Mouse (Mus musculus) liver, embryonic 16.5 days (tissue): ENCODE data around the gene Dglucy. TPM values are rescaled to one million over a fixed set of nuclear protein-coding genes. Genes with fewer than 3 reads are reported as not detected.

Source experiments
- ATAC-seq: fragments of 200-750 bp; cut with Nextera tagmentation; 2 replicates; pipeline ENCODE4 v1.8.0; 2017; ENCODE audit warnings: low read depth, mild to moderate bottlenecking, moderate number of reproducible peaks, moderate library complexity
- H3K27ac ChIP-seq: fragments of 300-500 bp; sonication (generic); 2 replicates; pipeline ENCODE4 v1.5.1; 2014; ENCODE audit warnings: mild to moderate bottlenecking, low read length
- H3K27me3 ChIP-seq: fragments of 300-500 bp; sonication (generic); 2 replicates; pipeline ENCODE4 v1.6.1; 2014; ENCODE audit warnings: low read depth, low read length, mixed read lengths; ENCODE audit not compliant: control insufficient read depth, insufficient read depth
- H3K36me3 ChIP-seq: fragments of 300-500 bp; sonication (generic); 2 replicates; pipeline ENCODE4 v1.6.1; 2014; ENCODE audit warnings: mild to moderate bottlenecking; ENCODE audit not compliant: control insufficient read depth, insufficient read depth
- H3K4me1 ChIP-seq: fragments of 300-500 bp; sonication (generic); 2 replicates; pipeline ENCODE4 v1.6.1; 2014; ENCODE audit warnings: low read depth, low read length, mixed read lengths; ENCODE audit not compliant: control insufficient read depth
- H3K4me2 ChIP-seq: fragments of 300-500 bp; sonication (generic); 2 replicates; pipeline ENCODE4 v1.6.1; 2014; ENCODE audit warnings: low read depth, low read length, mixed read lengths
- H3K4me3 ChIP-seq: fragments of 300-500 bp; sonication (generic); 2 replicates; pipeline ENCODE4 v1.5.1; 2014; ENCODE audit warnings: low read depth, mild to moderate bottlenecking, low read length
- H3K9ac ChIP-seq: fragments of 300-500 bp; sonication (generic); 2 replicates; pipeline ENCODE4 v1.6.1; 2014; ENCODE audit warnings: low read depth, low read length
- H3K9me3 ChIP-seq: fragments of 300-500 bp; sonication (generic); replicated peaks from 2 replicates; pipeline ENCODE4 v1.6.1; 2016; ENCODE audit warnings: low read length; ENCODE audit not compliant: control insufficient read depth
- WGBS: fragments of 180-500 bp; shearing (Covaris S2); extraction: QIAGEN DNeasy Blood & Tissue Kit; methylation state at CpG from one replicate; pipeline ENCODE4 v1.1.7; 2014; ENCODE audit not compliant: insufficient replicate concordance; 5-methylcytosine and 5-hydroxymethylcytosine counted together
- polyA plus RNA-seq: library from polyadenylated mRNA; unstranded; fragments of >200 nt; fragmentation: Nextera tagmentation; extraction: Ambion mirVana; gene quantifications from 2 replicates; pipeline ENCODE4 v1.2.1, GENCODE M21; 2015

Dglucy gene
- polyA plus RNA-seq: 1.1 and 1.4 TPM in 2 replicates

DNA sequence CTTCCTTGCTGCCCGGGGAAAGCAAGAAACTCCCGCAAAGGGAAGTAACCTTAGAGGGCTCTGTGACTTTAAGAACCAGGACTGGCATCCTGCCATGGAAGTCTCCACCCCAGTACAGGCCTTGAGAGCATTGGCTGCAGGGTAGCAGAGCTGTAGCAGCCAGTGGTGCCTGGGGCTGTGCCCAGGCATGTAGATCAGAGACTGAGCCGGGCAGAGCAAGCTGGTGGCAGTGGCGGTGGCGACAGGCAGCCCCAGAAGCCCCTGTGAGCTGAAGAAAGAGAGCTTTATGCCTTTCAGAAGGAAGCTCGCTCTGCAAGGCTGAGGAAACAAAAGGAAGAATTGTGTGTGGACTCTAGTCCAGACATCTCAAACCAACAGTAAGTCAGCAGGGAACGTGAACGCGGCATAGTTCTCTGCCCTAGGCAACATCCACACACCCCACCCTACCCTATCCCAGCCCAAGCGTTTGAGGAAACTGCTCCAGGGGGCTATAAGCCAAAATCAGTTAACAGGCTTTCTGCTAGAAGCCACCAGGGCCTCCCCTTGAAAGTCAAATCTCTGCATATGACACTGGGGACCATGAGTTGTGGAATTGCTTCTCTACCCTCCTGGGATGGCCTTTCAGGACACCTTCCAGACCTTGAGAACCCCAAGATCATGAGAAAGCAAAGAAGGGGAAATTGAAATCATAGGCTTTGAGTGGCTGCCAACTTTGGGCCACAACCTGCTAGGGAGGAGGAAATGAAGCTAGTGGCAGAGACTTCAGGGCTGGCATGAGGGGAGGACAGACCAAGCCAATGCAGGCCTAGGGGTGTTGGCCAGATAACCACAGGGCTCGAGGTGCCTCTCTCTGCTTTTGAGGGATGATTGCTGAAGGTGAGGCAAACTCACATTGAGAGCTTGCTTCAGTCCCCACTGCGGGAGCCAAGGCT lies at the start of gene Dglucy:
Dglucy (plus strand) TSS at position 124 of the 932 bp plus-strand sequence.
- no peaks in the 10 kb centered on the region for H3K36me3 ChIP-seq
- H3K9ac ChIP-seq: peak within 1 kb of the TSS; percentile 4; the same call in 1 of the 2 replicates
- no peaks in the 10 kb centered on the region for H3K9me3 ChIP-seq
- ATAC-seq: peak; percentile 81
- peak within 1 kb of the TSS; percentile 31; the same call in 1 of the 2 replicates for H3K4me2 ChIP-seq
- 30% methylated on average over 12 of the region's 12 CpGs for WGBS
- H3K27ac ChIP-seq: peak within 1 kb of the TSS; percentile 22; the same call in 1 of the 2 replicates
- H3K27me3 ChIP-seq: no peaks in the 10 kb centered on the region
- no peaks in the 10 kb centered on the region; the same call in 1 of the 2 replicates for H3K4me1 ChIP-seq
- H3K4me3 ChIP-seq: peak within 1 kb of the TSS; percentile 20

DNA sequence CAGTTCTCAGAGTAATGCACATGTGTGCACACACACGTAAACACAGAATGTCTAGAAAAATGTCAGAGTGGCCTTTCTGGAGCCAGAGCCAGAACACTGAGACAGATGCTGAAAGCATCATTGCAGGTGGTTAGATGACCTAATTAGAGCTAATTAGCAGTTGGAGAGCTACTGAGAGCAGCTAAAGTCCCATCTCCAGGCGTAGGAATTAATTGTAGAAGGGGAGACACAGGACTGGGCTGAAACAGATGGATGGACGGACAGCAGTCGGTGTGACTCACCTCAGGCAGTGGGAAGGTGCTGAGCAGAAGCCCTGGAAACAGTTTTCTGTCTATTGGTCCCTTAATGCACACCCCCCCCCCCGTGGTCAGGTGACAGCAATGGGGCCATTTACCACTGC lies 43.7 kb upstream of the Dglucy start:
- 63% methylated on average over 5 of the region's 5 CpGs for WGBS
- no peak for ATAC-seq
- H3K27me3 ChIP-seq: no peaks in the 10 kb centered on the region
- H3K9me3 ChIP-seq: no peaks in the 10 kb centered on the region
- H3K4me2 ChIP-seq: no peak overlapping the region
- H3K9ac ChIP-seq: no peak overlapping the region
- no peak overlapping the region for H3K27ac ChIP-seq
- H3K4me1 ChIP-seq: no peaks in the 10 kb centered on the region
- no peaks in the 10 kb centered on the region for H3K36me3 ChIP-seq
- no peak overlapping the region for H3K4me3 ChIP-seq

DNA sequence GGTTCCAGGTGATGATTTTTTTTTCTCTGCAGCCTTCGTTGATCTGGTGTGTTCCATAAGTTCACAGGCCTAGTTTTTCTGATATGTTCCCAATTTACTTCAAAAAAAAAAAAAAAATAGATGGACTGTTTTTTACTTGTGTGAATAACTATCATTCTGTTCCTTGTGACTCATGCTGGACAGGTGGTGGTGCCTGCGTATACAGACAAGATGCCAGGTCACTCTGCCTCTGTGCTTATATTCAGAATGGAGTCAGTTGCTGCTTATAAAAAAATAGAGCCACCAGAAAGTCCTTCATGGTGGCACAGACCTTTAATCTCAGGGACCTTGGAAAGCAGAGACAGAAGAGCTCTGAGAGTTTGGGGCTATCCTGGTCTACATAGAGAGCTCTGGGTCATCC lies 43.3 kb upstream of the Dglucy start:
- Histone ChIP-seq H3K4me1 (no peaks in the 10 kb centered on the region), H3K27ac (no peak overlapping the region), H3K27me3 (no peaks in the 10 kb centered on the region), H3K4me2 (no peak overlapping the region), H3K36me3 (no peaks in the 10 kb centered on the region), H3K9me3 (no peaks in the 10 kb centered on the region), H3K4me3 (no peak overlapping the region), H3K9ac (no peak overlapping the region)
- 57% methylated on average over 2 of the region's 2 CpGs for WGBS
- ATAC-seq: no peak

DNA sequence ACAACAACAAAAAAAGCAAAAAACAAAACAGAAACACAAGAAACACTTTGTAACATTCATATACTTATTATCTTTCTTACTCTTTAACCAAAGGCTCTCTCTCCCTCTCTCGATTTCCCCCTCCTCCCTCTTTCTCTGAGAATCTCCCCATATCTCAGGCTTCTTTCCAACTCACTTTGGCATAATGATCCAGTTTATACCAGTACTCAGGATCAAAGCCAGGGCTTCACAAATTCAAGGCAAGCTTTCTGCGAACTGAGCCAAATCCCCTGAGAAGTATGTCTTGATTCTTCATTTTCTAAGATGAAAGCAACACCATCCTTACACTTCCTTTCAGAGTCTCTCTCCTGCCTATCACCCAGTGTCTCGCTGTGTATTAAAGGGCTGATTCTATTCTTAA lies 40.4 kb upstream of the Dglucy start:
- H3K27ac ChIP-seq: no peak overlapping the region
- no peaks in the 10 kb centered on the region for H3K9me3 ChIP-seq
- H3K36me3 ChIP-seq: no peaks in the 10 kb centered on the region
- 64% methylated on average over 3 of the region's 3 CpGs for WGBS
- ATAC-seq: no peak
- no peak overlapping the region for H3K9ac ChIP-seq
- no peaks in the 10 kb centered on the region for H3K27me3 ChIP-seq
- H3K4me1 ChIP-seq: no peaks in the 10 kb centered on the region
- H3K4me3 ChIP-seq: no peak overlapping the region
- H3K4me2 ChIP-seq: no peak overlapping the region

DNA sequence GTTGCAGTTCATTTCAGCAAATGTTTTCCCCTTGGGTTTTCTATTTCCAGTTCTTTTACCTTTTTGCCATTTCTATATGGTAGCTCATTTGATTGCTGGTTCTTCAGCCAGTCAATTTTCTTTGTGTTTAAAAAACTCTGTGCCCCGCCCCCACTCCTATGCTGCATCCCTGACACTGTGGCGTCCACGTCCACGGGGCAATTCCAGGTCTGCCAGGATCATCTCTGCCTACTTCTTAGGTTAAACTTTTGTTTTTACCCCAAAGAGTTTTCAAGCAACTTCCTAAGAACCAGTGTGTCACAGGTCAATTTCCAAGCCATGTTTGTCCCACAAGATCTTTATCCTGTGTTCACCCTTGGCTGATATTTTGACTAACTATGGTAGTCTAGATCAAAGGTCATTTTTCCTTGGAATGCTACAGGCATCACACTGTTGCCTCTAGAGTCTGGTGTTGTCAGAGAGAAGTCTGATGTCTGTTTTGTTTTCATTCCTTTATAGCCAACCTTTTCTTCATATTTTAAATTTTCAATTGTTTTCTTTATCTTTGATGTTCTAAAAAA lies 39.8 kb upstream of the Dglucy start:
- no peak overlapping the region for H3K4me3 ChIP-seq
- no peaks in the 10 kb centered on the region for H3K9me3 ChIP-seq
- no peak overlapping the region for H3K9ac ChIP-seq
- H3K4me1 ChIP-seq: no peaks in the 10 kb centered on the region
- H3K27ac ChIP-seq: no peak overlapping the region
- no peaks in the 10 kb centered on the region for H3K36me3 ChIP-seq
- no peak for ATAC-seq
- no peaks in the 10 kb centered on the region for H3K27me3 ChIP-seq
- no peak overlapping the region for H3K4me2 ChIP-seq
- 70% methylated on average over 4 of the region's 4 CpGs for WGBS

DNA sequence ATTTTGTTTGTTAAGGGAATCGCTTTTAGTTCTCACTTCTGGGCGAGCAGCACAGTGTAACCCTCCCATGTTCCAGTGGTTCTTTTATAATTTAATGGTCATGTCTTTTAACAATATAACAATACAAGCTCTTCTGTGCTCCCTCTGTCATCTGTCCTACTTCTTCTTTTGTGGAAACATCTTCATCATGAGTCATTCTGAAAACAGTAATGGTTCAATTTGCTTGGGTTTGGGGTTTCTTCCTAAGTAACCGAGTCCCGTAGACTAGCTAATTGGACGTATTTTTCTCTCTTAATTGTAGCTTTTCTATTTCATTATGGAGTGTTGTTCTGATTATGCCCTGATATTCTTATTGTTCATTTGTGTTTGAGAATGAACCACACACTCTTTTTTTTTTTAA lies 38.5 kb upstream of the Dglucy start:
- no peaks in the 10 kb centered on the region for H3K36me3 ChIP-seq
- no peak for ATAC-seq

DNA sequence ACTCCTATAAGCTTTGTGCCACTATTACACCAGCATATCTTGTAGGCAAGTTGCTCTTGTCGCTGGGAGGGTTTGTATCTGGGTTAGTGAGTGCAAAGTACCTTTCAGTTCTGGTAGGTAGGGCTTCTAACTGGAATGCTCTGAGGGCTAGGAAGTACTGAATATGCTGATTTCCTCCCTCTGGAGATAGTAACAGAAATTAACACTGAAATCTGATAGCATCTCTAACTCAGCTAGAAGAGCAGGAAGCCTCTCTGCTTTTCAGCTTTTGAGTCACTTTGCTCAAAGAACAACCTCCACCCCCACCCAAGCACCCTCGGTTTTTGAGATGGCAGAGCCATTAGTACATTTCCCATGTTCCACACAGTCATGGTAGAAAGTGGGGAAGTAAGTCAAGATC lies 36.4 kb upstream of the Dglucy start:
- 41% methylated on average over 2 of the region's 2 CpGs for WGBS
- no peak for ATAC-seq

More for the DNA sequence above, 38.5 kb upstream of the Dglucy start:
- Histone ChIP-seq H3K4me1 (no peaks in the 10 kb centered on the region), H3K27ac (no peak overlapping the region), H3K4me2 (no peak overlapping the region), H3K9me3 (no peaks in the 10 kb centered on the region), H3K4me3 (no peak overlapping the region), H3K9ac (no peak overlapping the region), H3K27me3 (no peaks in the 10 kb centered on the region)
- WGBS: 62% methylated on average over 5 of the region's 5 CpGs

DNA sequence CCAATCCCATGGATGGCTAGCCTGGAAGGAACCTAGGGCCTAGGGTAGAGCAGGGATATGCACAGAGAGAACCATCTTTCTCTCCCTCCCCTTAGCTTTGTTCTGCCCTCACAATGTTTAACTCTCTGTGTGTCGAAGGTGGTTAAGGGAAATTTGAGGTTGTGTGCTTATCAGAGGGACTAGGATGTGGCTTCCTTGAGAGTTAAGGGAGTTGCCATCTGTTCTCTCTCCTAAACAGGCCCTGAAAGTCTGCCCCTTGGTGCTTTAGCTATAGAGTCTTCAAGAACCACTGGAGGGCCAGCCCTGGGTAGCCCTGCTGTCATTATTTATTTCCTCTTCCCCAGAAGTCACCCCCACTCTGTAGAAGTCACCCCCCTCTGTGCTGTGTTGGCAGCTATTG lies 25.9 kb upstream of the Dglucy start:
- no peaks in the 10 kb centered on the region for H3K9me3 ChIP-seq
- WGBS: 18% methylated on average over 1 of the region's 1 CpGs

More for the DNA sequence above, 36.4 kb upstream of the Dglucy start:
- no peaks in the 10 kb centered on the region for H3K27me3 ChIP-seq
- no peak overlapping the region for H3K4me2 ChIP-seq
- no peak overlapping the region for H3K4me3 ChIP-seq
- no peaks in the 10 kb centered on the region for H3K9me3 ChIP-seq
- no peak overlapping the region for H3K9ac ChIP-seq
- H3K4me1 ChIP-seq: no peaks in the 10 kb centered on the region
- H3K36me3 ChIP-seq: no peaks in the 10 kb centered on the region
- H3K27ac ChIP-seq: no peak overlapping the region

DNA sequence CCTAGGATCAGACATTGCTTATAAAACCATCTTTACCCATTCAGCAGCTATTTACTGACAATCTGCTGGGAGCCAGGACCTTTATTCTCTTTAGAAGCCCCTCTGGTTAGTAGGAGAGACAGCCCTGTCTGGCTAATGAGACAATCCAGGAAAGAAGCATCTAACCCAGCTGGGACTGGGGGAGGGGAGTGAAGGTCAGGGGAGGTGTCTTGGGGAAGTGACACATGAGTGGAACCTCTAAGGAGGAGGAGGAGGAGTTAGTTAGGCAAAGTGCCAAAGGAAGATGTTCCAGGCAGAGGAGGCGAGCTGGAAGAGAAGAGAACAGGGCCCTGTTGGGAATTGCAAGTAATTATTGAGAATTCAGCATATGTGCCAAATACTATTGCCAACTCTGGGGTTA lies 25.1 kb upstream of the Dglucy start:
- Histone ChIP-seq H3K27me3 (no peaks in the 10 kb centered on the region), H3K9ac (no peak overlapping the region), H3K4me1 (no peaks in the 10 kb centered on the region), H3K36me3 (no peaks in the 10 kb centered on the region), H3K27ac (no peak overlapping the region), H3K9me3 (no peaks in the 10 kb centered on the region), H3K4me2 (no peak overlapping the region), H3K4me3 (no peak overlapping the region)
- no peak for ATAC-seq
- 45% methylated on average over 1 of the region's 1 CpGs for WGBS

More for the DNA sequence above, 25.9 kb upstream of the Dglucy start:
- Histone ChIP-seq H3K4me2 (no peak overlapping the region), H3K4me1 (no peaks in the 10 kb centered on the region), H3K27ac (no peak overlapping the region), H3K4me3 (no peak overlapping the region), H3K36me3 (no peaks in the 10 kb centered on the region), H3K9ac (no peak overlapping the region), H3K27me3 (no peaks in the 10 kb centered on the region)
- ATAC-seq: no peak
